Mouse (Mus musculus) kidney, postnatal 0 days (tissue): ENCODE data around the gene Rrp36. TPM values are rescaled to one million over a fixed set of nuclear protein-coding genes. Genes with fewer than 3 reads are reported as not detected.

Source experiments
- ATAC-seq: fragments of 200-750 bp; cut with Nextera tagmentation; replicated peaks from 2 replicates; pipeline ENCODE4 v1.8.0; 2017; ENCODE audit warnings: low read depth, moderate number of reproducible peaks, moderate TSS enrichment, moderate library complexity; ENCODE audit not compliant: low FRiP score
- DNase-seq: peaks from one replicate; pipeline ENCODE4 v3.0.0-alpha.2; 2016; ENCODE audit warnings: low spot score
- H3K27ac ChIP-seq: fragments of 300-500 bp; sonication (generic); 2 replicates; pipeline ENCODE4 v1.5.1; 2014; ENCODE audit warnings: mild to moderate bottlenecking
- H3K27me3 ChIP-seq: fragments of 300-500 bp; sonication (generic); 2 replicates; pipeline ENCODE4 v1.6.1; 2014; ENCODE audit warnings: low read length, mixed read lengths; ENCODE audit not compliant: insufficient read depth
- H3K36me3 ChIP-seq: fragments of 300-500 bp; sonication (generic); 2 replicates; pipeline ENCODE4 v1.6.1; 2014; ENCODE audit warnings: low read length, mixed read lengths; ENCODE audit not compliant: insufficient read depth
- H3K4me1 ChIP-seq: fragments of 300-500 bp; sonication (generic); replicated peaks from 2 replicates; pipeline ENCODE4 v1.6.1; 2014; ENCODE audit warnings: antibody characterized with exemption, low read length, mixed read lengths; ENCODE audit not compliant: insufficient read depth
- H3K4me2 ChIP-seq: fragments of 300-500 bp; sonication (generic); 2 replicates; pipeline ENCODE4 v1.6.1; 2014; ENCODE audit warnings: mild to moderate bottlenecking, low read length, moderate library complexity, mixed read lengths
- H3K4me3 ChIP-seq: fragments of 300-500 bp; sonication (generic); replicated peaks from 2 replicates; pipeline ENCODE4 v1.5.1; 2014; ENCODE audit warnings: low read depth, low read length
- H3K9ac ChIP-seq: fragments of 300-500 bp; sonication (generic); 2 replicates; pipeline ENCODE4 v1.6.1; 2014; ENCODE audit warnings: low read depth, low read length
- H3K9me3 ChIP-seq: fragments of 300-500 bp; sonication (generic); replicated peaks from 2 replicates; pipeline ENCODE4 v1.6.1; 2016; ENCODE audit warnings: low read length, inconsistent platforms, mixed read lengths
- CTCF ChIP-seq: IDR thresholded peaks from 2 replicates; pipeline ENCODE4 v1.5.1; 2016; ENCODE audit warnings: antibody characterized with exemption, low read depth, mild to moderate bottlenecking, moderate library complexity
- WGBS: fragments of 180-500 bp; shearing (Covaris S2); extraction: QIAGEN DNeasy Blood & Tissue Kit; methylation state at CpG from one replicate; pipeline ENCODE4 v1.1.7; 2014; 5-methylcytosine and 5-hydroxymethylcytosine counted together
- polyA plus RNA-seq: library from polyadenylated mRNA; unstranded; fragments of >200 nt; fragmentation: Nextera tagmentation; extraction: Ambion mirVana; gene quantifications from 2 replicates; pipeline ENCODE4 v1.2.1, GENCODE M21; 2015

The Rrp36 gene
- polyA plus RNA-seq, 1 experiment from 2014 or later, result 44.4 TPM

DNA sequence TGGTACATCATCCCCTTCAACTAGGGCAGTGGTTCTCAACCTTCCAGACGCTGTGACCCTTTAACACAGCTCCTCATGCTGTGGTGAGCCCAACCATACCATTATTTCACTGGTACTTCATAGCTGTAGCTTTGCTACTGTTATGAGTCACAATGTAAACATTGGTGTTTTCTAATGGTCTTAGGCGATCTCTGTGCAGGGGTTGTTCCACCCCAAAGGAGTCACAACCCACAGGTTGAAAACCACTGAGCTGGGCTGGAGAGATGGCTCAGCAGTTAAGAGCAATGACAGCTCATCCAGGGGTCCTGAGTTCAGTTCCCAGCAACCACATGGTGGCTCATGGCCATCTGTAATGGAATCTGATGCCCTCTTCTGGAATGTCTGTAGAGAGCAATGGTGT is 17.2 kb upstream of the Rrp36 start:
- Histone ChIP-seq H3K36me3 (peaks cover 13% of the 10 kb centered on the region), H3K4me2 (no peak overlapping the region)
- WGBS, result 89% methylated on average over 2 of the region's 2 CpGs

DNA sequence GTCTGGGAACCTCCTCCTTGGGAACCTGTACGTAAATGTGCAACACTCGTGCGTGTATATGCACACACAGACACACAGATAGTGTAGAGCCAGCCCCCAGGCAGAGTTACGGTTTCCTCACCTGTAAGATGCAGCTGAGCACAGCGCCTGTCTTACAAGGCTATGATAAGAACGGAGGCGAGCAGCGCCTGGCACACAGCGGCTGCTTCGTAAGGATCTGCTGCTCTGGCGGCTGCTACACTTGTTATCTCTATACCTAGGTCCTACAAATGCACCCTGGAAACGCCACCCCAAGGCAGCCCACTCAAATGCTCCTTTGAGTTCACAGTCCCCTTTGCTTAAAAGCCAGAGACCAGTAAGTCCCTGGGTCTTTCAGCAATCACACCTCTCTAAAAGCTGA is 16.5 kb upstream of the Rrp36 start:
- ATAC-seq, result no peak
- no peaks in the 10 kb centered on the region for H3K27me3 ChIP-seq
- H3K4me3 ChIP-seq, result no peak overlapping the region
- H3K9ac ChIP-seq, result no peak overlapping the region
- no peaks in the 10 kb centered on the region for H3K9me3 ChIP-seq
- TF ChIP-seq CTCF, result no peak
- WGBS, result 92% methylated on average over 12 of the region's 12 CpGs
- no peaks in the 10 kb centered on the region for H3K4me1 ChIP-seq
- peaks cover 20% of the 10 kb centered on the region for H3K36me3 ChIP-seq
- DNase-seq, result no peak
- no peak overlapping the region for H3K27ac ChIP-seq
- H3K4me2 ChIP-seq, result no peak overlapping the region

More for the DNA sequence above, 17.2 kb upstream of the Rrp36 start:
- ATAC-seq (no peak), DNase-seq (no peak)
- H3K9ac ChIP-seq, result no peak overlapping the region
- no peak overlapping the region for H3K27ac ChIP-seq
- no peaks in the 10 kb centered on the region for H3K9me3 ChIP-seq
- H3K4me3 ChIP-seq, result no peak overlapping the region
- H3K27me3 ChIP-seq, result no peaks in the 10 kb centered on the region
- no peak for TF ChIP-seq CTCF
- H3K4me1 ChIP-seq, result no peaks in the 10 kb centered on the region

DNA sequence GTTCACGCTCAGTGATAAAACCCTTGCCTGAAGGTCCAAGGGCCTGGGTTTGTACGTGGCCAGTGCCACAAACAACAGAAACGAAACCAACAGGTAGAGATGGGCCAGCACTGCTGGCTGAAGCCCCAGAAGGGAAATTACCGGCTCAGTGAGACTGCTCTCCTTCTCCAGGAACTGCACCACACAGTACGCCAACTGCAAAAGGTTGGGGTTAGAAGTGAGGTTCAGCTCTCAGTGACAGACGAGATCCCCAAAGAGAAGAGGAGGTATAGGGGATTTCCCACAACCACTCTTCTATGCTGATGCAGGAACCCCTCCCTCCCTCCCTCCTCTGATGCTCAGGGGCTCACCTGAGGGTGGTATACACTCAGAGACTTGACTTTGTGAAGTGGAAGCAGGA is 11.8 kb upstream of the Rrp36 start:
- TF ChIP-seq CTCF, result no peak
- Histone ChIP-seq H3K4me2 (no peak overlapping the region), H3K36me3 (peaks cover 47% of the 10 kb centered on the region), H3K4me3 (no peak overlapping the region), H3K9me3 (no peaks in the 10 kb centered on the region), H3K9ac (no peak overlapping the region), H3K4me1 (0 out of 2 replicates have a peak, but pooled peaks cover 5% of the 10 kb centered on the region), H3K27me3 (no peaks in the 10 kb centered on the region), H3K27ac (no peak overlapping the region)
- ATAC-seq, result no peak
- no peak for DNase-seq
- WGBS, result 88% methylated on average over 6 of the region's 6 CpGs

DNA sequence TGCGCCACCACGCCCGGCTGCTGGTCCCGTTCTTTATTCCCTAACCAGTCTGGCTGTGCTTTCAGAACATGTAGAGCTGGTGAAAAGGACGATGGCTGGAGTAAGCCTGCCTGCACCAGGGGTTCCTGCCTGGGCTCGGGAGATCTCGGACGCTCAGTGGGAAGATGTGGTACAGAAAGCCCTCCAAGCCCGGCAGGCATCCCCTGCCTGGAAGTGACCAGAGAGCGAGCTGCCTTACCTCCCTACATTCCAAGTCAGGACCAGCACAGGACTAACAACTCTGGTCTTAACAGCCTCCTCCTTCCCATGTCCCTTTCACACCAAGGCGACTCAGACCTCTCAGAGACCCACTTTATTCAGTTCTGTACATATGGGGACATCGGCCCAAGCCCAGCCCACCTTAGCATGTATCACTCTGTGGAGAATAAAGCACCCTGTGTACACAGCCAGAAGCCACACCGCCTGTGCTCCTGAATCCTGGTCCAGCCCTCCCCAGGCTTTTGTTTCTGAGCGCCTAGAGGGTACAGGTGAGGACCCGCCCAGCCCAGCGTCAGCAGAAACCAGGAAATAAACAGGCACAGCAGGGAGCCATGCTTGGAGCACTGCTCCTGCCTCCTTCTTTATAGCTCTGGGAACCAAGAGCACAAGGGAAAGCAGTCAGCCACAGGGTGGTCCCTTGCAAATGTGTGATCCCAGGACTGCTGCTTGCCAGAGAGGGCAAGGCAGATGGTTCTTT is 8.7 kb upstream of the Rrp36 start:
- Histone ChIP-seq H3K36me3 (peaks cover 47% of the 10 kb centered on the region), H3K27ac (no peak overlapping the region), H3K9ac (no peak overlapping the region), H3K4me1 (peaks cover 22% of the 10 kb centered on the region; the same call in 1 of the 2 replicates), H3K4me3 (no peak overlapping the region), H3K27me3 (no peaks in the 10 kb centered on the region), H3K4me2 (no peak overlapping the region), H3K9me3 (no peaks in the 10 kb centered on the region)
- TF ChIP-seq CTCF, result no peak
- DNase-seq, result no peak
- no peak for ATAC-seq
- 85% methylated on average over 16 of the region's 16 CpGs for WGBS

DNA sequence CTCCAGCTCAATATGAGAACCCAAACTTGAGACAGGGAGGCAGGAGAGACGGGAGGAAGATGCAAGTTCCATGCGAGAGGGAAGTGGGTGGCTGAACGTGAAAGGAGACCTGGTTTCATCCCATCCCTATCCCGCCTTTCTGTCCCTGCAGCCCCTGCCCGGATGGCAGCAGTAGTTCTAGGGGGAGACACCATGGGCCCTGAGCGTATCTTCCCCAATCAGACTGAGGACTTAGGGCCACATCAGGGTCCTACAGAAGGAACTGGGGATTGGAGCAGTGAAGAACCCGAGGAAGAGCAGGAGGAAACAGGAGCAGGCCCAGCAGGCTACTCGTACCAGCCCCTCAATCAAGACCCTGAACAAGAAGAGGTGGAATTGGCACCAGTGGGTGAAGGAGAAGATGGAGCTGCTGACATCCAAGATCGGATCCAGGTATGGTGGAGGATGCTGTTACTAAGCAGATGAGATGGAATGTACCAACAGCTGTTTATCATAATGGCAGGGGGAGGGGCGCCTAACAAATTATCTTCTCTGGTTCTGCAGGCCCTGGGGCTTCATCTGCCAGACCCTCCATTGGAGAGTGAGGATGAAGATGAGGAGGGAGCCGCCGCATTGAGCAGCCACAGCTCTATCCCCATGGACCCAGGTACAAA is 7.4 kb upstream of the Rrp36 start:
- no peaks in the 10 kb centered on the region for H3K9me3 ChIP-seq
- H3K9ac ChIP-seq, result peak overlapping the region; percentile 59
- peak overlapping the region; percentile 65 for H3K4me2 ChIP-seq
- peaks cover 43% of the 10 kb centered on the region for H3K36me3 ChIP-seq
- DNase-seq, result no peak
- peaks cover 22% of the 10 kb centered on the region; the same call in 1 of the 2 replicates for H3K4me1 ChIP-seq
- peak overlapping the region; percentile 31; the same call in 1 of the 2 replicates for H3K27ac ChIP-seq
- peak overlapping the region; percentile 57 for H3K4me3 ChIP-seq
- 25% methylated on average over 12 of the region's 12 CpGs for whole genome bisulfite sequencing
- no peaks in the 10 kb centered on the region for H3K27me3 ChIP-seq
- ATAC-seq, result no peak
- no peak for TF ChIP-seq CTCF

DNA sequence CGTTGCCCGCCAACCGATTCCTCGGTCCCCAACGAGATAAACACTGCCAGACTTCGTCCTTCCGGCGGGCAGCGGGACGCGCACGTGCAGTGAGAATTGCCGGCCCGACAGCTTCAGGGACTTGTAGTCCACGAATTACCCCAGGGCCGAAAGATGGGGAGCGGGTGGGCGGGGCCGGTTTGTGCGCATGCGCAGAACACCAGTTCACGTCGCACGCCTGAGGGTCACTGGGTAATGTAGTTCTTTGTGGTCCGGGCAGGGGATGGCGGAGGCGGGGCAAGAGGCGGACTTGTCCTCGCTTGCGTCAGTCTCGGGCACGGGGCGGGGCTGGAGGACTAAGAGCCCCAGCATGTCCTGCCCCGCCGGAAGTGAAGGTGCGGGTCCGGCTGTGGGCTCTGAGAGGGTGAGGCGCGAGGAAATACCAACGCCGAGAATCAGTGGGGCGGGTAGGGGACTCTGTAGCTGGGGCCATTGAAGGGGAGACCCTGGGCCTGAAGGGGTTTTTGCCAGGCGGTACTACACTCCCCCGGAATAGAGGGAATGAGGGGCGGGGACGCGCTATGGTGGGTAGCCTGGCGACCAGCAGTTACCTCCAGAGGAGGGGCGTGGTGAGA is 6.7 kb upstream of the Rrp36 start, which contains the start of gene Klhdc3:
TSS of gene Klhdc3 (minus strand) at position 155 of the 614 bp plus-strand sequence.
- Histone ChIP-seq H3K4me3 (peak within 1 kb of the TSS; percentile 57), H3K4me2 (peak within 1 kb of the TSS; percentile 73), H3K27ac (peak within 1 kb of the TSS; percentile 78), H3K9me3 (no peaks in the 10 kb centered on the region), H3K36me3 (peaks cover 43% of the 10 kb centered on the region), H3K9ac (peak within 1 kb of the TSS; percentile 66), H3K4me1 (peaks cover 22% of the 10 kb centered on the region; the same call in 1 of the 2 replicates), H3K27me3 (no peaks in the 10 kb centered on the region)
- DNase-seq (peak; percentile 100), ATAC-seq (peak; percentile 97)
- WGBS, result under 1% methylated on average over 49 of the region's 49 CpGs
- no peak for TF ChIP-seq CTCF
